Mouse (Mus musculus): ENCODE data around the gene Trappc12. TPM values are rescaled to one million over a fixed set of nuclear protein-coding genes. Genes with fewer than 3 reads are reported as not detected.

Trappc12 gene
- polyA plus RNA-seq, 1 experiment from 2014 or later, result 46.4 TPM

DNA sequence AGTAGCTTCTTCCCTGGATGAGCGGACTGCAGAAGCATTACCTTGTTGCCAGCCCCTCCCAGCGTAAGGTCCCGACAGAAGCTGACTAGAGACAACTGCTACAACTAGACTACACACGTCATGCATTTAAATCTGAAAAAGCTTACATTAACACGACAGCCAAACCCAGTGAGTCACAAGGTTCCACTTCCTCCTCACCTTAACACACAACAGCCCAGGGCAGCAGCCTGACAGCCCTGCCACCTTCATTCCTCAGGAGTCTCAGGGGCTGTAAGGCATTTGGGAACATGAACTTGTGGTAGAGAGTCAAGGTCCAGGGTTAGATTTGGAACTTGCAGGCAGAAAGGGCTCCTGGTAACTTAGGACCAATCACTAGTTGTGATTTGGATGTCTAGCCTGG, 23.2 kb downstream of the Trappc12 start:
- Histone ChIP-seq H3K27me3 (replicated peaks) (no peaks in the 10 kb centered on the region), H3K4me2 (no peak overlapping the region), H3K4me1 (no peaks in the 10 kb centered on the region), H3K9ac (no peak overlapping the region), H3K27ac (no peak overlapping the region), H3K36me3 (replicated peaks) (0 out of 2 replicates have a peak, but pooled peaks cover 7% of the 10 kb centered on the region), H3K9me3 (no peaks in the 10 kb centered on the region), H3K4me3 (no peak overlapping the region)
- 94% methylated on average over 5 of the region's 5 CpGs for WGBS
- ATAC-seq (replicated peaks), result no peak

- Histone ChIP-seq H3K9ac (no peak overlapping the region), H3K27me3 (replicated peaks) (no peaks in the 10 kb centered on the region), H3K4me1 (no peaks in the 10 kb centered on the region), H3K27ac (no peak overlapping the region), H3K4me2 (no peak overlapping the region), H3K36me3 (replicated peaks) (peaks cover 11% of the 10 kb centered on the region; the same call in 1 of the 2 replicates), H3K4me3 (no peak overlapping the region), H3K9me3 (no peaks in the 10 kb centered on the region)
- ATAC-seq (replicated peaks), result no peak
- WGBS, result 93% methylated on average over 4 of the region's 4 CpGs
These were observed 24.1 kb downstream of the Trappc12 start for GRCm38 (mm10) chr12:28726204-28726603.

- ATAC-seq (replicated peaks), result no peak
- Histone ChIP-seq H3K36me3 (replicated peaks) (peaks cover 21% of the 10 kb centered on the region), H3K9me3 (no peaks in the 10 kb centered on the region), H3K27me3 (replicated peaks) (no peaks in the 10 kb centered on the region), H3K9ac (no peak overlapping the region), H3K4me1 (no peaks in the 10 kb centered on the region), H3K27ac (no peak overlapping the region), H3K4me3 (no peak overlapping the region), H3K4me2 (no peak overlapping the region)
- WGBS, result 64% methylated on average over 3 of the region's 3 CpGs
These were observed 25.9 kb downstream of the Trappc12 start for GRCm38 (mm10) chr12:28724366-28724765.

DNA sequence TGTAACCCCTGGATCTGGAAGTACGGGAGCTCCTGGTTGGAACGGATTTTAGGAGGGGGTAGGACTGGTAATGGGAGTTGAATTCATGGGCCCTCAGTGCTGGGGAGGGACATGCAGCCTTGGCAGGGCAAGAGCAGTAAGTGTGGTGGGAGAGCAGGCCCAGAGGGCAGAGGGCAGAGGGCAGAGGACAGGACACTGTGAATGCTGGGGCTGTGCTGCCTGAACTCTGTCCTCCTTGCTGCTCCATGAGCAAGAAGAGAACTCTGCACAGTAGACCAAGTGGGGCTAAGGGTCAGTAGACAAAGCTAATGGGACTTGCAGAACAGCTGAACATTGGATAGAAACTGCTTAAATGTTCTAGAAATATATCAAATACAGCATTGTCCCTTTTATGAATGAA, 32.2 kb downstream of the Trappc12 start:
- no peak overlapping the region for H3K4me3 ChIP-seq

GRCm38 (mm10) chr12:28717066-28717465, 33.2 kb downstream of the Trappc12 start:
- Histone ChIP-seq H3K4me3 (no peak overlapping the region), H3K4me2 (no peak overlapping the region), H3K9me3 (no peaks in the 10 kb centered on the region), H3K27me3 (replicated peaks) (no peaks in the 10 kb centered on the region), H3K4me1 (no peaks in the 10 kb centered on the region), H3K27ac (no peak overlapping the region), H3K9ac (no peak overlapping the region), H3K36me3 (replicated peaks) (peaks cover 26% of the 10 kb centered on the region)
- 83% methylated on average over 2 of the region's 2 CpGs for WGBS
- ATAC-seq (replicated peaks), result no peak

More for the DNA sequence above, 32.2 kb downstream of the Trappc12 start:
- Histone ChIP-seq H3K9me3 (no peaks in the 10 kb centered on the region), H3K9ac (no peak overlapping the region), H3K27me3 (replicated peaks) (no peaks in the 10 kb centered on the region), H3K4me2 (no peak overlapping the region), H3K36me3 (replicated peaks) (peaks cover 19% of the 10 kb centered on the region), H3K4me1 (no peaks in the 10 kb centered on the region), H3K27ac (no peak overlapping the region)
- WGBS, result 97% methylated on average over 2 of the region's 2 CpGs
- ATAC-seq (replicated peaks), result no peak

DNA sequence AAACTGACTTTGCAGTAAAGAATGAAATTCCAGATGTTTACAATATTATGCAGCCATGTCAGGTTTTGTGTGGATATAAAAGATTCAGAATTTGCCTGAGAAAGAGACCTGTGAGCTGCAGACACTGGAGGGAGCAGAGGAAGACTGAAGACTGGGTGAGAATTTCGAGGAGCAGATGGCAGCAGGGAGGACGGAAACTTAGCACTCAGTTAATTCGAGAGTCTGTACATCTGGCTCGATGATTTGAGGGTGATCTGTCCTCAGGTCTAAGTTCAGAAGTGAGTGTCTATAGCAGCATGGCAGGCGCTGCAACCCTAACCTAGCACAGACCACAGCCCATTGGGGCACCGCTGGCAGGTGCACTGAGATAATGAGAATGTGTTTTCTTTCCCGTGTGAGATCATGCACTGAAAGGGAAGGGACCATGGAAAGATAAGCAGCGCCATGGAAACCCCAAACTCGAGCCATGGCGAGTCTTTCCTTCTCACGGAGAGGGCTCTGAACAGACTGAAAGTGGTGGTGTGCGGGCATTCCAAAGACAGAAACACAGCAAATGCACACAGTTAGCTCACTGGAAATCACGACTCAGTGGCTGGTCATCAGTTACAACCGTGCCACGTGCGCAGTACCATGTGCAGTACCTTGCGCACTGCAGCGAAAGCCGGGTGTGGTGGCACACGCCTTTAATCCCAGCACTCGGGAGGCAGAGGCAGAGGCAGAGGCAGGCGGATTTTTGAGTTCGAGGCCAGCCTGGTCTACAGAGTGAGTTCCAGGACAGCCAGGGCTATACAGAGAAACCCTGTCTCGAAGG, 35.2 kb downstream of the Trappc12 start:
- no peak overlapping the region for H3K4me3 ChIP-seq
- peaks cover 9% of the 10 kb centered on the region for H3K36me3 ChIP-seq (replicated peaks)
- no peaks in the 10 kb centered on the region for H3K9me3 ChIP-seq
- no peak overlapping the region for H3K4me2 ChIP-seq
- no peak for ATAC-seq (replicated peaks)
- H3K27me3 ChIP-seq (replicated peaks), result no peaks in the 10 kb centered on the region
- H3K4me1 ChIP-seq, result no peaks in the 10 kb centered on the region
- no peak overlapping the region for H3K27ac ChIP-seq
- 87% methylated on average over 24 of the region's 24 CpGs for WGBS
- no peak overlapping the region for H3K9ac ChIP-seq

- Histone ChIP-seq H3K4me2 (no peak overlapping the region), H3K9me3 (no peaks in the 10 kb centered on the region), H3K9ac (no peak overlapping the region), H3K27ac (peak overlapping the region; percentile 60; the same call in 1 of the 2 replicates), H3K4me3 (no peak overlapping the region), H3K36me3 (replicated peaks) (peaks cover 8% of the 10 kb centered on the region; the same call in 1 of the 2 replicates), H3K4me1 (no peaks in the 10 kb centered on the region), H3K27me3 (replicated peaks) (no peaks in the 10 kb centered on the region)
- WGBS, result 60% methylated on average over 22 of the region's 22 CpGs
- no peak for ATAC-seq (replicated peaks)
These were observed 39.6 kb downstream of the Trappc12 start for GRCm38 (mm10) chr12:28710566-28711185.

DNA sequence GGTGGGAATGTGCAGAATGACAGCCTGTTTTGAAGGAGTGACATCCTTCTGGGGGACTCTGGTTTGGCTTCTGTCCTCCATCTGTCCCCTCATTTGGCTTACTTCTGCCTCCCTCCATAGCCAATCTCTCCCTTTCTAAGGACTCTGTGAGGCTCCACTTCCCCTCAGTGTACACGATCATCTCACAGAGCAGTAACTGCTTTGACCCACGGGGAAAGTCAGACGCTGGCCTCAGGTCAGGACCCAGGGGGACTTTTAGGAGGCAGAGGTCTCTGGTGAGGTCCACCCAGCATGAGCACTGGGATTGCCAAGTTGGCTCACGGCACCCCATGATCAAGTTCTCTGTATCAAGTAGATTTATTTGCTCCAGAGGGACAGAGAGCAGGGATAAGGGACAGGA, 42.1 kb downstream of the Trappc12 start:
- Histone ChIP-seq H3K4me1 (peaks cover 8% of the 10 kb centered on the region), H3K36me3 (replicated peaks) (peaks cover 7% of the 10 kb centered on the region; the same call in 1 of the 2 replicates), H3K9me3 (no peaks in the 10 kb centered on the region), H3K4me3 (no peak overlapping the region), H3K27me3 (replicated peaks) (no peaks in the 10 kb centered on the region), H3K4me2 (no peak overlapping the region), H3K9ac (no peak overlapping the region), H3K27ac (no peak overlapping the region)
- WGBS, result 83% methylated on average over 4 of the region's 4 CpGs
- no peak for ATAC-seq (replicated peaks)

DNA sequence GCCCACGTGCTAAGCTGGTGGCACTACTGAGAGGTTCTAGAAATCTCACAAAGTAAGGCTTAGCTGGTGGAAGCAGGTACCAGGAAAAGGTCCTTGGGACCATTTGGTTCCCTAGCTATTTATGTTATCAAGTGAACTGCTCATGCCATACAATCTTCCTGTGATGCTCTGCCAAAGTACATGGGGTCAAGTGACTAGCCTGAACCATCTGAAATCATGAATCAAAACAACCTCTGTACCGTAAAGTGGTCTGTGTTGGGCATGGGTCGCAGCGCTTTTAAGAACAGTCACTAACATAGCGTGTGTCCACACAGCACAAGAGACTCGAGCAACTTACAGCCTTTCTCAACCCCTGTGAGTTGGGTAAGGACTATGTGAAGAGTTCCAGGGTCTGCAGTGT, 45.1 kb downstream of the Trappc12 start:
- H3K27me3 ChIP-seq (replicated peaks), result no peaks in the 10 kb centered on the region
- no peak for ATAC-seq (replicated peaks)
- H3K4me3 ChIP-seq, result no peak overlapping the region
- no peaks in the 10 kb centered on the region for H3K9me3 ChIP-seq
- no peak overlapping the region for H3K4me2 ChIP-seq
- H3K27ac ChIP-seq, result 0 out of 2 replicates have a peak overlapping the region, but pooled peaks have one; percentile 20
- 85% methylated on average over 6 of the region's 6 CpGs for WGBS
- H3K36me3 ChIP-seq (replicated peaks), result no peaks in the 10 kb centered on the region
- peaks cover 22% of the 10 kb centered on the region for H3K4me1 ChIP-seq
- H3K9ac ChIP-seq, result no peak overlapping the region

DNA sequence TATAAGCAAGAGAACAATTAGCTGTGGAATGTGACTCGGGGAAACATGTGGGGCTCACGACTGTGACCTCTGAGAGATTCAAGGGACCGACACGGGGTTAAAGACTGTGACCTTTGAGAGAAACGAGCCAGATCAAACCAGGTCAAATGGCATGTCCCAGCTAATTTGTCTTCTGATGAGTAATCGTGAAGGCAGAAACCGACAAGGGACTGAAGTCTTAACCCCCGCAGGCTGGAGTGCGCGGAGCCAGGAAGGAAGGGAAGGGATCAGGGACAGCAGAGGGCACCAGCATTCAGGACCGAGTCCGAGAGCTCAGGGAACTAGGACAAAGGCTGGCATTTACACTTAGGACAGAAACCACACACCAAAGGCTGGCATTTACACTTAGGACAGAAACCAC, 45.9 kb downstream of the Trappc12 start:
- peaks cover 29% of the 10 kb centered on the region for H3K4me1 ChIP-seq
- no peak for ATAC-seq (replicated peaks)
- 0 out of 2 replicates have a peak overlapping the region, but pooled peaks have one; percentile 8 for H3K4me2 ChIP-seq
- H3K9me3 ChIP-seq, result no peaks in the 10 kb centered on the region
- WGBS, result 10% methylated on average over 12 of the region's 12 CpGs
- H3K4me3 ChIP-seq, result no peak overlapping the region
- no peaks in the 10 kb centered on the region for H3K27me3 ChIP-seq (replicated peaks)
- H3K27ac ChIP-seq, result no peak overlapping the region
- H3K9ac ChIP-seq, result 0 out of 2 replicates have a peak overlapping the region, but pooled peaks have one; percentile 20
- H3K36me3 ChIP-seq (replicated peaks), result no peaks in the 10 kb centered on the region

- H3K4me1 ChIP-seq, result peaks cover 43% of the 10 kb centered on the region
- H3K9ac ChIP-seq, result no peak overlapping the region
- H3K9me3 ChIP-seq, result no peaks in the 10 kb centered on the region
- no peak overlapping the region for H3K4me2 ChIP-seq
- H3K27ac ChIP-seq, result peak overlapping the region; percentile 91
- 89% methylated on average over 11 of the region's 11 CpGs for WGBS
- ATAC-seq (replicated peaks), result no peak
- H3K4me3 ChIP-seq, result no peak overlapping the region
- no peaks in the 10 kb centered on the region for H3K36me3 ChIP-seq (replicated peaks)
- H3K27me3 ChIP-seq (replicated peaks), result no peaks in the 10 kb centered on the region
These were observed 49.0 kb downstream of the Trappc12 start for GRCm38 (mm10) chr12:28701302-28701701.

- Histone ChIP-seq H3K4me3 (no peak overlapping the region), H3K9me3 (no peaks in the 10 kb centered on the region), H3K27ac (peak overlapping the region; percentile 91), H3K4me2 (no peak overlapping the region), H3K4me1 (peaks cover 43% of the 10 kb centered on the region), H3K27me3 (replicated peaks) (no peaks in the 10 kb centered on the region), H3K36me3 (replicated peaks) (no peaks in the 10 kb centered on the region), H3K9ac (no peak overlapping the region)
- peak; percentile 37 for ATAC-seq (replicated peaks)
- 66% methylated on average over 19 of the region's 19 CpGs for WGBS
These were observed 49.7 kb downstream of the Trappc12 start for GRCm38 (mm10) chr12:28700561-28701025.

All from midbrain, embryonic 15.5 days (tissue).